ENCODE assay signal across 23 mouse cellular contexts in genomic region chr5:64183712-64184111, GRCm38 (mm10). TPM values are rescaled to one million over a fixed set of nuclear protein-coding genes. Genes with fewer than 3 reads are reported as not detected.
DNase-seq lines count a peak whose midpoint lies in the region; ATAC-seq and TF ChIP-seq lines count a peak whose summit lies in the region.
"Had no signal": no experiment of that assay in that cellular context is flagged by ENCODE, and none has a peak within 500 bp of the region (broad histone marks: within the 10 kb centered on the region; RNA-seq: fewer than 3 reads in every experiment).

No protein-coding gene starts in this region.

- DNase-seq in kidney, adult 2 months = peak; percentile 61
- no peak for DNase-seq in kidney, postnatal 4 days
- peak; percentile 68 for DNase-seq in lung, embryonic 14.5 days
- DNase-seq in lung, postnatal 0 days (ENCODE audit: low spot score) = no peak
- peak; percentile 77 for DNase-seq in brain, embryonic 14.5 days (ENCODE audit: low read depth)
- DNase-seq: adrenal gland, postnatal 14 days; cerebellum, adult 8-10 months; cerebellum, postnatal 36 days; embryo, embryonic 11 days; heart, postnatal 36 days; lung, postnatal 10 days; right cerebral cortex, postnatal 14 days; thymus, adult 2 months; thymus, postnatal 4 days had no signal

- H3K4me2 ChIP-seq in forebrain, embryonic 16.5 days (ENCODE audit: low read length) = no peak overlapping the region
- no peak overlapping the region for H3K4me2 ChIP-seq in forebrain, embryonic 15.5 days (replicated peaks)
- H3K4me2 ChIP-seq in lung, embryonic 14.5 days = no peak overlapping the region
- H3K4me2 ChIP-seq in lung, postnatal 0 days (replicated peaks; ENCODE audit: low read depth, low read length) = no peak overlapping the region
- H3K4me2 ChIP-seq: embryonic facial prominence, embryonic 13.5 days; heart, embryonic 15.5 days; midbrain, embryonic 12.5 days had no signal

- H3K9ac ChIP-seq in forebrain, embryonic 16.5 days (replicated peaks; ENCODE audit: low read depth, low read length) = no peak overlapping the region
- no peak overlapping the region for H3K9ac ChIP-seq in forebrain, embryonic 15.5 days (replicated peaks)
- H3K9ac ChIP-seq in lung, embryonic 14.5 days = no peak overlapping the region
- H3K9ac ChIP-seq in lung, postnatal 0 days (replicated peaks; ENCODE audit: low read depth) = no peak overlapping the region
- H3K9ac ChIP-seq: embryonic facial prominence, embryonic 13.5 days; heart, embryonic 15.5 days; midbrain, embryonic 12.5 days had no signal

- TF ChIP-seq CTCF in kidney, adult 2 months (conservative IDR thresholded peaks at IDR 0.05; ENCODE audit: insufficient read depth, insufficient read length, low read depth, low read length) = no peak
- TF ChIP-seq CTCF in lung, embryonic 14.5 days (IDR thresholded peaks at IDR 0.05; ENCODE audit: low read depth) = no peak
- TF ChIP-seq CTCF in lung, postnatal 0 days (IDR thresholded peaks at IDR 0.05) = no peak
- TF ChIP-seq CTCF in brain, embryonic 14.5 days (IDR thresholded peaks at IDR 0.05; ENCODE audit: borderline replicate concordance, extremely low read depth, insufficient read depth, insufficient read length) = no peak

- H3K4me3 ChIP-seq in forebrain, embryonic 16.5 days (replicated peaks; ENCODE audit: low read length) = no peak overlapping the region
- no peak overlapping the region for H3K4me3 ChIP-seq in forebrain, embryonic 15.5 days
- no peak overlapping the region for H3K4me3 ChIP-seq in kidney, adult 2 months (ENCODE audit: insufficient read depth, low read depth, low read length)
- H3K4me3 ChIP-seq in lung, embryonic 14.5 days (ENCODE audit: low read depth, low read length) = no peak overlapping the region
- no peak overlapping the region for H3K4me3 ChIP-seq in lung, postnatal 0 days (ENCODE audit: low read depth, low read length)
- H3K4me3 ChIP-seq: embryonic facial prominence, embryonic 13.5 days; erythroblast, embryonic 14.5 days; heart, embryonic 15.5 days; midbrain, embryonic 12.5 days had no signal

- no peaks in the 10 kb centered on the region for H3K27me3 ChIP-seq in forebrain, embryonic 16.5 days (replicated peaks; ENCODE audit: control insufficient read depth, insufficient read depth, low read length)
- H3K27me3 ChIP-seq in forebrain, embryonic 15.5 days = no peaks in the 10 kb centered on the region
- no peaks in the 10 kb centered on the region for H3K27me3 ChIP-seq in kidney, adult 2 months (replicated peaks; ENCODE audit: control insufficient read depth, insufficient read depth, low read length)
- H3K27me3 ChIP-seq in lung, embryonic 14.5 days (ENCODE audit: insufficient read depth, low read length) = no peaks in the 10 kb centered on the region
- H3K27me3 ChIP-seq in lung, postnatal 0 days (replicated peaks; ENCODE audit: insufficient read depth, low read length) = no peaks in the 10 kb centered on the region
- H3K27me3 ChIP-seq: embryonic facial prominence, embryonic 13.5 days; heart, embryonic 15.5 days; midbrain, embryonic 12.5 days had no signal

- TF ChIP-seq POLR2A in kidney, adult 2 months (IDR thresholded peaks at IDR 0.05; ENCODE audit: low read depth, low read length) = no peak
- TF ChIP-seq POLR2A in brain, embryonic 14.5 days (IDR thresholded peaks at IDR 0.05; ENCODE audit: borderline replicate concordance, extremely low read depth, insufficient read depth, insufficient read length, poor library complexity, severe bottlenecking) = no peak

- peaks cover 7% of the 10 kb centered on the region for H3K4me1 ChIP-seq in forebrain, embryonic 16.5 days (replicated peaks; ENCODE audit: control insufficient read depth, insufficient read depth, low read length)
- H3K4me1 ChIP-seq in forebrain, embryonic 15.5 days = peaks cover 6% of the 10 kb centered on the region
- H3K4me1 ChIP-seq in kidney, adult 2 months (ENCODE audit: control insufficient read depth, insufficient read depth, low read length) = peaks cover 4% of the 10 kb centered on the region; the same call in 1 of the 2 replicates
- H3K4me1 ChIP-seq in lung, embryonic 14.5 days (ENCODE audit: insufficient read depth) = no peaks in the 10 kb centered on the region
- H3K4me1 ChIP-seq in lung, postnatal 0 days (ENCODE audit: insufficient read depth, low read depth, low read length) = no peaks in the 10 kb centered on the region
- H3K4me1 ChIP-seq: embryonic facial prominence, embryonic 13.5 days; heart, embryonic 15.5 days; midbrain, embryonic 12.5 days had no signal

- WGBS in forebrain, embryonic 16.5 days = 23% methylated on average over 4 of the region's 4 CpGs
- 35% methylated on average over 4 of the region's 4 CpGs for WGBS in forebrain, embryonic 15.5 days
- WGBS in kidney, adult 2 months = 51% methylated on average over 4 of the region's 4 CpGs
- 43% methylated on average over 4 of the region's 4 CpGs for WGBS in lung, embryonic 14.5 days
- 53% methylated on average over 4 of the region's 4 CpGs for WGBS in lung, postnatal 0 days

- H3K9me3 ChIP-seq in forebrain, embryonic 16.5 days (ENCODE audit: control insufficient read depth, low read length) = no peaks in the 10 kb centered on the region
- no peaks in the 10 kb centered on the region for H3K9me3 ChIP-seq in forebrain, embryonic 15.5 days
- no peaks in the 10 kb centered on the region for H3K9me3 ChIP-seq in lung, embryonic 14.5 days (ENCODE audit: low read depth, low read length)
- H3K9me3 ChIP-seq in lung, postnatal 0 days (ENCODE audit: low read length) = no peaks in the 10 kb centered on the region
- H3K9me3 ChIP-seq: embryonic facial prominence, embryonic 13.5 days; heart, embryonic 15.5 days; midbrain, embryonic 12.5 days had no signal

- no peak for TF ChIP-seq EP300 in lung, postnatal 0 days (IDR thresholded peaks at IDR 0.05)

- ATAC-seq in forebrain, embryonic 16.5 days = 0 out of 2 replicates have a peak, but pooled peaks have one; percentile 52
- ATAC-seq in forebrain, embryonic 15.5 days (replicated peaks) = no peak
- ATAC-seq in lung, embryonic 14.5 days (ENCODE audit: insufficient read depth) = no peak
- ATAC-seq in lung, postnatal 0 days = no peak
- ATAC-seq: hindbrain, embryonic 16.5 days; intestine, embryonic 16.5 days had no signal

- H3K27ac ChIP-seq in forebrain, embryonic 16.5 days (ENCODE audit: low read length) = no peak overlapping the region
- H3K27ac ChIP-seq in forebrain, embryonic 15.5 days (replicated peaks) = no peak overlapping the region
- H3K27ac ChIP-seq in kidney, adult 2 months (ENCODE audit: insufficient read depth, low read depth, low read length) = no peak overlapping the region
- no peak overlapping the region for H3K27ac ChIP-seq in lung, embryonic 14.5 days (ENCODE audit: low read depth)
- H3K27ac ChIP-seq in lung, postnatal 0 days (ENCODE audit: low read length) = no peak overlapping the region
- H3K27ac ChIP-seq: embryonic facial prominence, embryonic 13.5 days; heart, embryonic 15.5 days; midbrain, embryonic 12.5 days; stomach, postnatal 0 days had no signal

- H3K36me3 ChIP-seq in forebrain, embryonic 16.5 days (ENCODE audit: control insufficient read depth, insufficient read depth) = no peaks in the 10 kb centered on the region
- H3K36me3 ChIP-seq in forebrain, embryonic 15.5 days = no peaks in the 10 kb centered on the region
- no peaks in the 10 kb centered on the region for H3K36me3 ChIP-seq in kidney, adult 2 months (ENCODE audit: control insufficient read depth, insufficient read depth, low read length)
- no peaks in the 10 kb centered on the region for H3K36me3 ChIP-seq in lung, embryonic 14.5 days (ENCODE audit: insufficient read depth)
- H3K36me3 ChIP-seq in lung, postnatal 0 days (ENCODE audit: insufficient read depth, low read length) = no peaks in the 10 kb centered on the region
- H3K36me3 ChIP-seq: embryonic facial prominence, embryonic 13.5 days; heart, embryonic 15.5 days; midbrain, embryonic 12.5 days had no signal

RNA-seq across cellular contexts. Expression of gene Tbc1d1, which starts 27.6 kb away (rescaled TPM):
- 11.5 and 11.6 TPM in 2 replicates for polyA plus RNA-seq in forebrain, embryonic 16.5 days (2015; fragmentation: Nextera tagmentation; extraction: Ambion mirVana)
- 12.2 and 12.3 TPM in 2 replicates for polyA plus RNA-seq in forebrain, embryonic 15.5 days (2015; fragmentation: Nextera tagmentation; extraction: Ambion mirVana)
- 37.0 and 38.3 TPM in 2 replicates for polyA plus RNA-seq in kidney, adult 2 months (2012; rRNA removed)
- polyA plus RNA-seq in lung, embryonic 14.5 days (2014; fragmentation: Nextera tagmentation; extraction: Ambion mirVana) = 54.4 and 58.7 TPM in 2 replicates
- 15.3 and 18.0 TPM in 2 replicates for polyA plus RNA-seq in lung, postnatal 0 days (2015; fragmentation: Nextera tagmentation; extraction: Ambion mirVana)
- 16.0 and 17.8 TPM in 2 replicates for polyA plus RNA-seq in brain, embryonic 14.5 days (2012; rRNA removed)

Comparison
In these comparisons a context has a peak if more than half of its experiments do, and no peak if none do; other contexts are left out.
1. DNase-seq: peak in kidney, adult 2 months (single experiment), lung, embryonic 14.5 days (single experiment) and brain, embryonic 14.5 days (single experiment); none in kidney, postnatal 4 days (0 of 2) and lung, postnatal 0 days (single experiment).